Mouse (Mus musculus) lung, embryonic 14.5 days (tissue): Measurements from ENCODE around the gene Hist2h3b. TPM values are rescaled to one million over a fixed set of nuclear protein-coding genes. Genes with fewer than 3 reads are reported as not detected.
A peak's percentile ranks its signal among the peaks of the same experiment; 100 is the strongest.
"Not testable (repeated sequence)": the region's sequence is repeated elsewhere in the genome, so short reads cannot be mapped to it uniquely, and the experiment has no call there.

Experiments used
- ATAC-seq: fragments of 200-750 bp; cut with Nextera tagmentation; 2 replicates; pipeline ENCODE4 v1.8.0; 2017; ENCODE audit warnings: mild to moderate bottlenecking, moderate TSS enrichment, moderate library complexity; ENCODE audit not compliant: insufficient read depth
- DNase-seq: peaks from one replicate; pipeline ENCODE4 v3.0.0-alpha.2; 2015
- H3K27ac ChIP-seq: fragments of 300-500 bp; sonication (generic); 2 replicates; pipeline ENCODE4 v1.5.1; 2014; ENCODE audit warnings: low read depth, mild to moderate bottlenecking, moderate library complexity
- H3K27me3 ChIP-seq: fragments of 300-500 bp; sonication (generic); 2 replicates; pipeline ENCODE4 v1.6.1; 2014; ENCODE audit warnings: low read length, control low read depth; ENCODE audit not compliant: insufficient read depth
- H3K36me3 ChIP-seq: fragments of 300-500 bp; sonication (generic); 2 replicates; pipeline ENCODE4 v1.6.1; 2014; ENCODE audit warnings: control low read depth; ENCODE audit not compliant: insufficient read depth
- H3K4me1 ChIP-seq: fragments of 300-500 bp; sonication (generic); 2 replicates; pipeline ENCODE4 v1.6.1; 2014; ENCODE audit warnings: antibody characterized with exemption, control low read depth; ENCODE audit not compliant: insufficient read depth
- H3K4me2 ChIP-seq: fragments of 300-500 bp; sonication (generic); 2 replicates; pipeline ENCODE4 v1.6.1; 2014; ENCODE audit warnings: mild to moderate bottlenecking
- H3K4me3 ChIP-seq: fragments of 300-500 bp; sonication (generic); 2 replicates; pipeline ENCODE4 v1.5.1; 2014; ENCODE audit warnings: low read depth, low read length
- H3K9ac ChIP-seq: fragments of 300-500 bp; sonication (generic); 2 replicates; pipeline ENCODE4 v1.6.1; 2014
- H3K9me3 ChIP-seq: fragments of 300-500 bp; sonication (generic); 2 replicates; pipeline ENCODE4 v1.6.1; 2016; ENCODE audit warnings: low read depth, low read length, control low read depth
- CTCF ChIP-seq: IDR thresholded peaks from 2 replicates; pipeline ENCODE4 v1.5.1; 2016; ENCODE audit warnings: antibody characterized with exemption, low read depth
- WGBS: fragments of 180-500 bp; shearing (Covaris S2); extraction: QIAGEN DNeasy Blood & Tissue Kit; methylation state at CpG from one replicate; pipeline ENCODE4 v1.1.7; 2014; 5-methylcytosine and 5-hydroxymethylcytosine counted together
- polyA plus RNA-seq: library from polyadenylated mRNA; unstranded; fragments of >200 nt; fragmentation: Nextera tagmentation; extraction: Ambion mirVana; gene quantifications from 2 replicates; pipeline ENCODE4 v1.2.1, GENCODE M21; 2014

The Hist2h3b gene
- polyA plus RNA-seq, 1 experiment from 2014 or later: 111 TPM

GRCm38 (mm10) chr3:96266132-96266710 is 2.2 kb upstream of the Hist2h3b start:
- H3K27me3 ChIP-seq: no peaks in the 10 kb centered on the region
- no peak overlapping the region; the same call in 1 of the 2 replicates for H3K9ac ChIP-seq
- no peak for ATAC-seq
- 71% methylated on average over 8 of the region's 8 CpGs for WGBS
- no peak overlapping the region for H3K4me2 ChIP-seq
- H3K27ac ChIP-seq: no peak overlapping the region; the same call in none of the 2 replicates
- peaks cover 9% of the 10 kb centered on the region for H3K4me1 ChIP-seq
- no peak for TF ChIP-seq CTCF
- no peak overlapping the region for H3K4me3 ChIP-seq
- no peaks in the 10 kb centered on the region for H3K36me3 ChIP-seq
- DNase-seq: no peak
- no peaks in the 10 kb centered on the region for H3K9me3 ChIP-seq

- H3K27me3 ChIP-seq: no peaks in the 10 kb centered on the region
- no peak for TF ChIP-seq CTCF
- 0 out of 2 replicates have a peak overlapping the region, but pooled peaks have one; percentile 53 for H3K4me3 ChIP-seq
- H3K9me3 ChIP-seq: no peaks in the 10 kb centered on the region
- DNase-seq (no peak), ATAC-seq (no peak)
- H3K27ac ChIP-seq: peak overlapping the region; percentile 98
- 64% methylated on average over 4 of the region's 4 CpGs for WGBS
- H3K36me3 ChIP-seq: no peaks in the 10 kb centered on the region
- H3K4me1 ChIP-seq: peaks cover 6% of the 10 kb centered on the region; the same call in 1 of the 2 replicates
- H3K4me2 ChIP-seq: peak overlapping the region; percentile 66
- no peak overlapping the region for H3K9ac ChIP-seq
Measured at GRCm38 (mm10) chr3:96267541-96267940, 913 bp upstream of the Hist2h3b start.

- H3K4me3 ChIP-seq: peak overlapping the region; percentile 53
- peak overlapping the region; percentile 79 for H3K9ac ChIP-seq
- not testable (repeated sequence) for H3K4me1 ChIP-seq, DNase-seq, H3K36me3 ChIP-seq, H3K9me3 ChIP-seq, H3K27me3 ChIP-seq
- WGBS: 0% methylated on average over 11 of the region's 44 CpGs
- peak; percentile 43 for ATAC-seq
- peak overlapping the region; percentile 98 for H3K27ac ChIP-seq
- peak overlapping the region; percentile 87 for H3K4me2 ChIP-seq
Measured at GRCm38 (mm10) chr3:96268776-96269378, 423 bp downstream of the Hist2h3b start.

- H3K27me3 ChIP-seq: no peaks in the 10 kb centered on the region
- no peaks in the 10 kb centered on the region for H3K9me3 ChIP-seq
- H3K36me3 ChIP-seq: no peaks in the 10 kb centered on the region
- peak within 1 kb of the TSS; percentile 87 for H3K4me2 ChIP-seq
- DNase-seq: peak; percentile 99
- peak within 1 kb of the TSS; percentile 79 for H3K9ac ChIP-seq
- WGBS: under 1% methylated on average over 45 of the region's 45 CpGs
- H3K4me3 ChIP-seq: peak within 1 kb of the TSS; percentile 53
- no peak for TF ChIP-seq CTCF
- H3K4me1 ChIP-seq: peaks cover 6% of the 10 kb centered on the region; the same call in 1 of the 2 replicates
- H3K27ac ChIP-seq: peak within 1 kb of the TSS; percentile 98
- peak; percentile 96 for ATAC-seq
Measured at GRCm38 (mm10) chr3:96269511-96270474, 1.3 kb downstream of the Hist2h3b start, which contains the start of gene Hist2h2bb. Gene Hist2h2bb (plus strand): TSS chr3:96269752.

- H3K27me3 ChIP-seq: no peaks in the 10 kb centered on the region
- no peak for ATAC-seq
- DNase-seq: no peak
- H3K27ac ChIP-seq: no peak overlapping the region
- no peaks in the 10 kb centered on the region for H3K9me3 ChIP-seq
- no peaks in the 10 kb centered on the region for H3K4me1 ChIP-seq
- TF ChIP-seq CTCF: no peak
- H3K36me3 ChIP-seq: no peaks in the 10 kb centered on the region
- H3K4me2 ChIP-seq: no peak overlapping the region
- H3K9ac ChIP-seq: no peak overlapping the region
- WGBS: 87% methylated on average over 17 of the region's 17 CpGs
- no peak overlapping the region for H3K4me3 ChIP-seq
Measured at GRCm38 (mm10) chr3:96273591-96274465, 5.4 kb downstream of the Hist2h3b start.

- H3K9me3 ChIP-seq: no peaks in the 10 kb centered on the region
- no peaks in the 10 kb centered on the region for H3K36me3 ChIP-seq
- peak; percentile 28; the same call in 1 of the 2 replicates for ATAC-seq
- H3K27me3 ChIP-seq: peaks cover 3% of the 10 kb centered on the region; the same call in 1 of the 2 replicates
- peak; percentile 67 for DNase-seq
- H3K4me1 ChIP-seq: no peaks in the 10 kb centered on the region
- WGBS: 13% methylated on average over 8 of the region's 8 CpGs
- H3K4me3 ChIP-seq: peak overlapping the region; percentile 47
- H3K4me2 ChIP-seq: peak overlapping the region; percentile 81
- peak overlapping the region; percentile 85 for H3K27ac ChIP-seq
- TF ChIP-seq CTCF: peak; percentile 28; the same call in 1 of the 2 replicates
- H3K9ac ChIP-seq: peak overlapping the region; percentile 68
Measured at GRCm38 (mm10) chr3:96277428-96277799, 9.0 kb downstream of the Hist2h3b start.
